Mouse (Mus musculus) bone marrow macrophage, adult 2 months (primary cell): ENCODE results near the gene Ppib. TPM values are rescaled to one million over a fixed set of nuclear protein-coding genes. Genes with fewer than 3 reads are reported as not detected.

Experiments
- H3K27ac ChIP-seq: 2 replicates; pipeline ENCODE4 v1.5.1; 2012; ENCODE audit warnings: low read depth, low read length; ENCODE audit not compliant: insufficient read depth
- H3K4me1 ChIP-seq: 2 replicates; pipeline ENCODE4 v1.6.1; 2012; ENCODE audit warnings: low read length; ENCODE audit not compliant: control insufficient read depth, insufficient read depth
- H3K4me3 ChIP-seq: 2 replicates; pipeline ENCODE4 v1.5.1; 2012; ENCODE audit warnings: mild to moderate bottlenecking, low read length, moderate library complexity; ENCODE audit not compliant: insufficient read depth
- CTCF ChIP-seq: IDR thresholded peaks from 2 replicates; pipeline ENCODE4 v1.5.1; 2012; ENCODE audit warnings: low read depth, mild to moderate bottlenecking, low read length, moderate library complexity
- POLR2A ChIP-seq: IDR thresholded peaks from 2 replicates; pipeline ENCODE4 v1.6.1; 2012; ENCODE audit warnings: mild to moderate bottlenecking, low read depth, low read length, borderline replicate concordance
- polyA plus RNA-seq: library from polyadenylated mRNA; stranded (reverse); fragments of >200 nt; gene quantifications from 2 replicates; pipeline ENCODE4 v1.2.4, GENCODE M21; 2012; ENCODE audit not compliant: missing spikeins, insufficient read depth, insufficient read length

The Ppib gene
- 274 and 288 TPM in 2 replicates for polyA plus RNA-seq

GRCm38 (mm10) chr9:66059583-66060307 is at the start of gene Ppib:
TSS of gene Ppib (plus strand) at chr9:66060222.
- TF ChIP-seq POLR2A (no peak), CTCF (no peak)
- Histone ChIP-seq H3K4me3 (peak within 1 kb of the TSS; percentile 97), H3K27ac (peak within 1 kb of the TSS; percentile 52), H3K4me1 (peaks cover 17% of the 10 kb centered on the region)

GRCm38 (mm10) chr9:66020601-66021000 is 39.4 kb upstream of the Ppib start:
- Histone ChIP-seq H3K4me1 (no peaks in the 10 kb centered on the region), H3K4me3 (no peak overlapping the region), H3K27ac (no peak overlapping the region)
- no peak for TF ChIP-seq CTCF
- no peak for TF ChIP-seq POLR2A

DNA sequence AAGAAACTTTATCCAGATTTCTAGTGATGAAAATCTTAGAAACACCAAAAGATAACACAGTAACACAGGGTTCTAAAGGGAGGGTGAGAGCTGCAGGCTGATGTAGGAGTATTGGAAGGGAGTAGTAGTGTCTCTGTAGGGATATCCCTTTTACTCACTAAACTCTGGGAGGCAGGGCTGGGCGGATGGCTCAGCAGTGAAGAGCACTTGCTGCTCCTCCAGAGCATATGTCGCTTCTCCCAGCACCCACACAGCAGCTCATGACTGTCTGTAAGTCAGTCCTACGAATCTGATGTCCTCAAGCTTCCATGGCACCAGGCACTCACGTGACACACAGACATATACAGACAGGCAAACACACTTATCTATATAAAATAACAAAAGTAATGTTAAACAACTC is 21.9 kb upstream of the Ppib start:
- Histone ChIP-seq H3K4me3 (no peak overlapping the region), H3K4me1 (peaks cover 6% of the 10 kb centered on the region), H3K27ac (no peak overlapping the region)
- TF ChIP-seq POLR2A (no peak), CTCF (no peak)

DNA sequence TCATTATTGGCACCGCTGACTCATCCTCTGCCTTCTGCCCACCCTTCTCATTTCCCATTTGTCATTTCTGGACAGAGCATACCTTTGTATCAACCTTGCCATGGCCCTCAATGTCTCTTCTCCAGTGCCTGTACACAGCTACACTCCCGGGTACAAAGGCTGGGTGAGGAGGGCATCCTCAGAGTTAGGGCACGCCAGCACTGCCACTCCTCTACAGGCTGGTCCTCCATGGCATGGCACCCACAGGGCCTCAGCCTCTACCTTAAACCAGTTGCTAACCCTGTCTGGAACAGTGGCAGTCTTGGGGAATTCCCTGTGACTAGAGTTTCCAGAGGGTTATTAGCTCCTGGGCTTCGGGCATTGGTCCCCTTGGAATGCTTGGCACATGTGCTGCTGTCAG is 21.4 kb upstream of the Ppib start:
- Histone ChIP-seq H3K4me1 (peaks cover 6% of the 10 kb centered on the region), H3K27ac (no peak overlapping the region), H3K4me3 (no peak overlapping the region)
- TF ChIP-seq POLR2A = no peak
- no peak for TF ChIP-seq CTCF

DNA sequence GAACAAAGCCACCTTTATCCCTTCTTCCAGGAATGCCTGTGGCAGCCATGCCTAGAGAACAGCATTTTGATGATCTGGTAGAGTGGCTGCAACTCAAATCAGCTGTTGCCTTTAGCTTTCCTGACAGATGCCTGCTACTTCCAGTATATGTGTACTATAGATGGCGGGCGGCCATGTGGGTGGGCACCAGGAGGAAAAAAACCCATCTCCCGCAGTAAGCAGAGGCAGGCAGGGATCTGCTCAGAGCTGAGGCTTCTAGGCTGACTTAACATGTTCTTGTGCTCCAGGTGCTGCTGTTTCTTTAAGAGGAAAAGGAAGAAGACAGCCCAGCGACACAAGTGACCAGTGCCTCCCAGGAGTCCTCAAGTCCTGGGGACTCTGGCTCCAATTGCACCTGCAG is 20.7 kb upstream of the Ppib start:
- no peak overlapping the region for H3K27ac ChIP-seq
- peaks cover 6% of the 10 kb centered on the region for H3K4me1 ChIP-seq
- no peak overlapping the region for H3K4me3 ChIP-seq
- TF ChIP-seq CTCF (no peak), POLR2A (no peak)

DNA sequence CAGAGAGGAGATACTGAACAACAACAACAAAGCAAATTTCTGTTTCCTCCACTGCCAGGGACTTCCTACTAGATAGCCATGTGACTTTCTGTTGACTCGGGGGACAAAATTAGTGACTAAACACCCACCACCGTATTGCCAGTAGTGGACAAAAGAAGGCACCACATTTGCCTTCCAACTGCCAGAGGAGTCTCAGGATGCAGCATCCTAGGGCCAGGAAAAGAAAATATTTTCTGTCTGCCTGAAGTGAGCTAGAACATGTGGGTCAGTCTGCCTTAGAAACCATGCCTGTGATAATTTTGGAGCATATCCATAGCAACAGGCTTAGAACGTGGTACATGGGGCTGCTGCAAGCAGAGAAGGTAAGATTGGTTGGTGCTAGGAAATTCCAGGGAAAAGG is 19.2 kb upstream of the Ppib start:
- no peak for TF ChIP-seq POLR2A
- no peak for TF ChIP-seq CTCF
- H3K4me1 ChIP-seq = peaks cover 6% of the 10 kb centered on the region
- no peak overlapping the region for H3K4me3 ChIP-seq
- no peak overlapping the region for H3K27ac ChIP-seq

DNA sequence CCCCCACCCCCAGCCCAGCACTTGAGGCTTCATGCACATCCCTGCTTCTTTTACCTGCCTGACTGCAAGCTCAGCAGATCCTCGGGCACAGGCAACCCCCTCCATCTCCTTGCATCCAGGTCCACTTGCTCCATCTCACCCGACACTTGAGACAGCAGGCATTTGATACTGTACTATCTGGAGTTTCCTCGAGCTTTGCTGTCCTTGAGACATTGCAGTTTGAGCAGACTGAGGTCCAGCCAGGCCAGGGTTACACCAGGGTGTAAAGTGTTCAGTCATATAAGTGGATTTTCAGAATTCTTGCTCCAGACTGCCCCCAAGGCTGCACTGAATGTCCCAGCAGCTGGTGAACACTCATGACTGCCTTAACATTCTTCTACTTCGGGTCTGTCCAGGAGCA is 17.7 kb upstream of the Ppib start:
- Histone ChIP-seq H3K27ac (no peak overlapping the region), H3K4me3 (no peak overlapping the region), H3K4me1 (peaks cover 6% of the 10 kb centered on the region)
- TF ChIP-seq CTCF (no peak), POLR2A (no peak)

- H3K27ac ChIP-seq = no peak overlapping the region
- no peak overlapping the region for H3K4me3 ChIP-seq
- peaks cover 6% of the 10 kb centered on the region for H3K4me1 ChIP-seq
- TF ChIP-seq CTCF (no peak), POLR2A (no peak)
Observed at GRCm38 (mm10) chr9:66043241-66043640, 16.8 kb upstream of the Ppib start.

- no peak overlapping the region for H3K27ac ChIP-seq
- no peak overlapping the region for H3K4me3 ChIP-seq
- no peak for TF ChIP-seq POLR2A
- H3K4me1 ChIP-seq = no peaks in the 10 kb centered on the region
Observed at GRCm38 (mm10) chr9:66049931-66050601, 10.0 kb upstream of the Ppib start.

GRCm38 (mm10) chr9:66051493-66051892 is 8.5 kb upstream of the Ppib start:
- no peak overlapping the region for H3K4me3 ChIP-seq
- TF ChIP-seq POLR2A = no peak
- TF ChIP-seq CTCF = no peak
- H3K4me1 ChIP-seq = no peaks in the 10 kb centered on the region
- H3K27ac ChIP-seq = no peak overlapping the region

DNA sequence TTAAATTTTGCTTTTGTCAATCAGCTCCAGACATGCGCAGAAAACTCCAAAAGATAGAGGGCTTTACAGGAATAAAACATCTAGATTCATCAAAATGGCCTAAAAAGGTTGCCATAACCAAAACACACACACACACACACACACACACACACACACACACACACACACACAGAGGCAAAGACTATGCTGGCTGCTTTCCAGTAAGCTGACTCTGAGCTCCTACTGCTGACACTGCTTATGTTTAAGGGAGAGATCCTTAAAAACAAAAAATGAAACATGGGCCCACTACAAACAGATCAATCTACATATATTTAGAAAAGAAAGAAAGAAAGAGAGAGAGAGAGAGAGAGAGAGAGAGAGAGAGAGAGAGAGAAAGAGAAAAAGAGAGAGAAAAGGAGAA is 7.3 kb upstream of the Ppib start:
- Histone ChIP-seq H3K4me3 (no peak overlapping the region), H3K27ac (no peak overlapping the region), H3K4me1 (no peaks in the 10 kb centered on the region)
- no peak for TF ChIP-seq CTCF
- no peak for TF ChIP-seq POLR2A
